Mouse (Mus musculus): ENCODE data around the gene Gm45213. TPM values are rescaled to one million over a fixed set of nuclear protein-coding genes. Genes with fewer than 3 reads are reported as not detected.

The Gm45213 gene
- not detected in 2 replicates for polyA plus RNA-seq (2015; fragmentation: Nextera tagmentation; extraction: Ambion mirVana)

- H3K9ac ChIP-seq (ENCODE audit: low read depth, low read length): no peak within 1 kb of the TSS
- no peak within 1 kb of the TSS for H3K4me2 ChIP-seq (replicated peaks; ENCODE audit: low read depth)
- H3K27me3 ChIP-seq (replicated peaks; ENCODE audit: control insufficient read depth, insufficient read depth, low read length): no peaks in the 10 kb centered on the region
- no peak for ATAC-seq
- no peak for TF ChIP-seq CTCF (IDR thresholded peaks at IDR 0.05; ENCODE audit: low read depth)
- no peaks in the 10 kb centered on the region for H3K4me1 ChIP-seq (replicated peaks; ENCODE audit: control insufficient read depth, insufficient read depth, low read length)
- H3K27ac ChIP-seq (ENCODE audit: low read depth, low read length): no peak within 1 kb of the TSS
- no peaks in the 10 kb centered on the region for H3K9me3 ChIP-seq (ENCODE audit: control insufficient read depth)
- H3K36me3 ChIP-seq (ENCODE audit: control insufficient read depth, insufficient read depth): no peaks in the 10 kb centered on the region
- no peak within 1 kb of the TSS for H3K4me3 ChIP-seq (ENCODE audit: low read depth, low read length)
- WGBS: 75% methylated on average over 10 of the region's 10 CpGs
These were observed at the start of gene Gm45213 for GRCm38 (mm10) chr7:66043552-66044459. Gene Gm45213, plus strand, starts transcription at chr7:66043602.

- H3K9ac ChIP-seq (ENCODE audit: low read depth, low read length): no peak overlapping the region
- 91% methylated on average over 16 of the region's 16 CpGs for WGBS
- no peak overlapping the region for H3K27ac ChIP-seq (ENCODE audit: low read depth, low read length)
These were observed 42.2 kb upstream of the Gm45213 start for GRCm38 (mm10) chr7:66001035-66001754.

GRCm38 (mm10) chr7:66001797-66002196 is 41.6 kb upstream of the Gm45213 start:
- Histone ChIP-seq H3K27ac (ENCODE audit: low read depth, low read length) (no peak overlapping the region), H3K4me1 (replicated peaks; ENCODE audit: control insufficient read depth, insufficient read depth, low read length) (no peaks in the 10 kb centered on the region), H3K36me3 (ENCODE audit: control insufficient read depth, insufficient read depth) (no peaks in the 10 kb centered on the region), H3K4me2 (replicated peaks; ENCODE audit: low read depth) (no peak overlapping the region), H3K27me3 (replicated peaks; ENCODE audit: control insufficient read depth, insufficient read depth, low read length) (no peaks in the 10 kb centered on the region), H3K9ac (ENCODE audit: low read depth, low read length) (no peak overlapping the region), H3K4me3 (ENCODE audit: low read depth, low read length) (no peak overlapping the region), H3K9me3 (ENCODE audit: control insufficient read depth) (no peaks in the 10 kb centered on the region)
- 45% methylated on average over 3 of the region's 3 CpGs for WGBS
- no peak for TF ChIP-seq CTCF (IDR thresholded peaks at IDR 0.05; ENCODE audit: low read depth)
- no peak for ATAC-seq

More at GRCm38 (mm10) chr7:66001035-66001754, 42.2 kb upstream of the Gm45213 start:
- no peak for ATAC-seq
- no peak for TF ChIP-seq CTCF (IDR thresholded peaks at IDR 0.05; ENCODE audit: low read depth)
- Histone ChIP-seq H3K36me3 (ENCODE audit: control insufficient read depth, insufficient read depth) (no peaks in the 10 kb centered on the region), H3K4me2 (replicated peaks; ENCODE audit: low read depth) (no peak overlapping the region), H3K27me3 (replicated peaks; ENCODE audit: control insufficient read depth, insufficient read depth, low read length) (no peaks in the 10 kb centered on the region), H3K9me3 (ENCODE audit: control insufficient read depth) (no peaks in the 10 kb centered on the region), H3K4me3 (ENCODE audit: low read depth, low read length) (no peak overlapping the region), H3K4me1 (replicated peaks; ENCODE audit: control insufficient read depth, insufficient read depth, low read length) (no peaks in the 10 kb centered on the region)

- no peak overlapping the region for H3K4me2 ChIP-seq (replicated peaks; ENCODE audit: low read depth)
- no peaks in the 10 kb centered on the region for H3K9me3 ChIP-seq (ENCODE audit: control insufficient read depth)
- H3K27me3 ChIP-seq (replicated peaks; ENCODE audit: control insufficient read depth, insufficient read depth, low read length): no peaks in the 10 kb centered on the region
- H3K36me3 ChIP-seq (ENCODE audit: control insufficient read depth, insufficient read depth): no peaks in the 10 kb centered on the region
- H3K4me1 ChIP-seq (replicated peaks; ENCODE audit: control insufficient read depth, insufficient read depth, low read length): no peaks in the 10 kb centered on the region
- H3K27ac ChIP-seq (ENCODE audit: low read depth, low read length): no peak overlapping the region
- ATAC-seq: no peak
- no peak overlapping the region for H3K4me3 ChIP-seq (ENCODE audit: low read depth, low read length)
- TF ChIP-seq CTCF (IDR thresholded peaks at IDR 0.05; ENCODE audit: low read depth): no peak
- WGBS: 90% methylated on average over 5 of the region's 5 CpGs
- H3K9ac ChIP-seq (ENCODE audit: low read depth, low read length): no peak overlapping the region
These were observed 40.0 kb upstream of the Gm45213 start for GRCm38 (mm10) chr7:66003447-66003846.

- WGBS: 65% methylated on average over 13 of the region's 13 CpGs
- H3K4me3 ChIP-seq (ENCODE audit: low read depth, low read length): no peak overlapping the region
- ATAC-seq: no peak
These were observed 39.4 kb upstream of the Gm45213 start for GRCm38 (mm10) chr7:66003865-66004638.

GRCm38 (mm10) chr7:66005066-66005465 is 38.3 kb upstream of the Gm45213 start:
- 0 out of 2 replicates have a peak, but pooled peaks have one; percentile 2 for TF ChIP-seq CTCF (IDR thresholded peaks at IDR 0.05; ENCODE audit: low read depth)

More at GRCm38 (mm10) chr7:66003865-66004638, 39.4 kb upstream of the Gm45213 start:
- Histone ChIP-seq H3K27ac (ENCODE audit: low read depth, low read length) (no peak overlapping the region), H3K4me2 (replicated peaks; ENCODE audit: low read depth) (no peak overlapping the region), H3K9ac (ENCODE audit: low read depth, low read length) (no peak overlapping the region), H3K9me3 (ENCODE audit: control insufficient read depth) (no peaks in the 10 kb centered on the region), H3K36me3 (ENCODE audit: control insufficient read depth, insufficient read depth) (no peaks in the 10 kb centered on the region), H3K27me3 (replicated peaks; ENCODE audit: control insufficient read depth, insufficient read depth, low read length) (no peaks in the 10 kb centered on the region), H3K4me1 (replicated peaks; ENCODE audit: control insufficient read depth, insufficient read depth, low read length) (no peaks in the 10 kb centered on the region)
- TF ChIP-seq CTCF (IDR thresholded peaks at IDR 0.05; ENCODE audit: low read depth): no peak

More at GRCm38 (mm10) chr7:66005066-66005465, 38.3 kb upstream of the Gm45213 start:
- H3K27me3 ChIP-seq (replicated peaks; ENCODE audit: control insufficient read depth, insufficient read depth, low read length): no peaks in the 10 kb centered on the region
- H3K4me2 ChIP-seq (replicated peaks; ENCODE audit: low read depth): no peak overlapping the region
- no peak overlapping the region for H3K9ac ChIP-seq (ENCODE audit: low read depth, low read length)
- H3K9me3 ChIP-seq (ENCODE audit: control insufficient read depth): no peaks in the 10 kb centered on the region
- no peak overlapping the region for H3K27ac ChIP-seq (ENCODE audit: low read depth, low read length)
- 91% methylated on average over 10 of the region's 10 CpGs for WGBS
- no peak for ATAC-seq
- no peaks in the 10 kb centered on the region for H3K4me1 ChIP-seq (replicated peaks; ENCODE audit: control insufficient read depth, insufficient read depth, low read length)
- H3K36me3 ChIP-seq (ENCODE audit: control insufficient read depth, insufficient read depth): no peaks in the 10 kb centered on the region
- no peak overlapping the region for H3K4me3 ChIP-seq (ENCODE audit: low read depth, low read length)
